Mouse (Mus musculus) adrenal gland, adult 8-10 months (tissue): ENCODE measurements at regions not wholly inside any gene's neighbourhood (a gene's known extent, or its start where the extent isn't known, plus 50 kb on each side); places are given as distances from the start of the nearest gene placed in this dataset.

Experiments used
- DNase-seq: peaks from one replicate; pipeline ENCODE4 v3.0.0; 2022

DNA sequence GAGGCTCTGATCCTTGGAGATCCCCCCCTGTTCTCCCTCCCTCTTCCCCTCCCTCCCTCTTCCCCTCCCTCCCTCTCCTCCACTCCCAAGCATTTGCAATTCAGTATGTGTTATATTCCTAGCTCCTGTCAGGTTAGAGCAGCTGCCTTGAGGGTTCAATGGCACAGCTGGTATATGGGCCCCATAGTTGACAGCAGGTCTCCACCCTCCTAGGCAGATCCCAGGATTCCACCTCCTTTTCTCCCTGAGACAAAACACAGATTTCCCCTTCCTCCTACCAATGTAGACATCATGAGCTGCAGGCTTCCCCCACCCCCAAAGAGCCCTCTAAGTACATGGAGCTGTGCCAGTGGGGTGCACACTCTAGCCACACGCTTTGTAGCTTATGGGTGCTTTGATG is 137.8 kb downstream of the Unc5cl start:
- no peak for DNase-seq

DNA sequence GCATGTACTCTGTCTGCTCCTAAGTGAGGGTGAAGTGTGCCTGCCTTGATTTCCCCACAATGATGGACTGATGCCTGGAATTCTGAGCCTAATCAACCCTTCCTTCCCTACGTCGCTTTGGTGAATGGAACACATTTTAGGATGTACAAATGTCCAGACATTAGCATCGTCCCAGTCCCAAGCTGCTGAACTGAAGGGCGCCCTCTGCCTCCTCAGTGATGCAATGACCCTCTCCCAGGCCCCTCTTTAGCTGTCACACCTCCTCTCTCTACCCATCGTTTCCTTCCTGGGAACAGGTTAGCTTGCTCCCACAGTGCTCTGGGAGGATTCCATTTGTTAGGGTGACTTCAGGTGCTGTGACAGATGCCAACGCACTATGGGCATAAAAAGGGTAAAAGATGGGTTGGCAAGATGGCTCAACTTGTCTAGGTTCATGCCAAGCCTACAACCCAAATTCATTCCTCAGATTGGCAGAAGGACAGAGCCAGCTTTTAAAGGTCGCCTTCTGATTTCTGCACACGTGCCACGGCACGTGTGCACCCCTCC is 140.8 kb downstream of the Unc5cl start:
- DNase-seq: no peak

DNA sequence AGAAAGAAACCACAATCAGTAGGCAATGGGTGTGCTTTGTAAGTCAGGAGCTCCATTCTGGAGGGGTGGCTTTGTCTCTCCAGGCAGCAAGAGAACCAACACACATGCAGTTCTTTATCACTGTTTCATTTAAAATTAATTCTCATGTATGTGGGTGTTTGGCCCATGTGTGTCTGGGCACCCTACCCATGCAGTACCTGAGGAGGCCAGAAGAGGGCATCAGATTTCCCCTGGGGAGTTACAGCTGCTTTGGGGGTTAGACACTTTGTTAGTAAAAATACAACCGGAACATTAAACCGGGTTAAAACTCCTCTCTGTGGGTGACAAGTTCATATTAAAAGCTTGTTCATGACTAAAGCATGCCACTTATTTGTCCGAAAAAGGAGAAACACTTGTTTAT is 141.7 kb downstream of the Unc5cl start:
- DNase-seq: no peak

DNA sequence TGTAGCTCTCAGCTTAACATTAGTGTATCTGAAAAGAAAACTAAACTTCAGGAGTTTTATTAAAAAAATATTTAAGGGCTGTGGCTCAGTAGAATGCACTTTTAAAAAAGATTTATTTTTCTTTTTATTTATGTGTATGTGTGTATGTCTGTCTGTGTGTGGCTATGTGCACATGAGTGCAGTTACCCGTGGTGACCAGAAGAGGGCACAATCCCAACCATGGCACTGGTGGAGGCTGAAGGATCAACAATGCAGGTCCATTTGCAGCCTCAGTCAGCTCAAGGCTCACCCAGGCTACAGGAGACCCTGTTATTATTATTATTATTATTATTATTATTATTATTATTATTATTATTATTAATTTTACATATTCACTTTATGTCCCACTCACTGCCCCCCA is 142.6 kb downstream of the Unc5cl start:
- DNase-seq: no peak

DNA sequence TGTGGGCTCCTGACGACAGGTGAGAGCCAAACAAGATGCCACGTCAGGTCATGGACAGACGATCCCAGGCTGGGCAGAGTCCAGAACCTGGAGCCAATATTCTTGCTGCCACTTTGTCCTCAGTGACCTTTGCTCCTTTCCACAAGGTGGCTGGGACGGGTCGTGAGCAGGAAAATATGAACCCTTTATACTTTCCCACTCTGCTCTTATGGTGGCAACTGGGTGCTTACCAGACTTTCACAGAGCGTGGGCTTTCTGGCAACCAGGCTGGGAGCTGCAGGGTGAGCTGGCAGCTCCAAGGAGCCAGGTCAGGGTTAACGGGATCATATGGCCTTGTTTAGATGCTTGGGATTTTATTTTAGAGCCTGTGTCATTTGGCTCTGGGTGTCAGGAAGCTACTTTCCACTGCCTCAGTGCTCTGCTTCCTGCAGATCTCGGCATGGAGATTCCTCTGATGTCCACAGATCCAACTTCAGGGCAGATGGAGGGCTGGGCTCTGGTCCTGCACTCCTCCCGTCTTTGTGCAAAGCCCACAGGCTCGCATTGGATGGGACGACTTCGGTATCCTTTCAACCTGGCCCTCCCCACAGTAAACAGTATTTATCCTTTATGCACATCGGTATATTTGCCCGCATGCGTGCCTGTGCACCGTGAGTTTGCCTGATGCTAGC is 143.9 kb downstream of the Unc5cl start:
- peak; percentile 4 for DNase-seq

DNA sequence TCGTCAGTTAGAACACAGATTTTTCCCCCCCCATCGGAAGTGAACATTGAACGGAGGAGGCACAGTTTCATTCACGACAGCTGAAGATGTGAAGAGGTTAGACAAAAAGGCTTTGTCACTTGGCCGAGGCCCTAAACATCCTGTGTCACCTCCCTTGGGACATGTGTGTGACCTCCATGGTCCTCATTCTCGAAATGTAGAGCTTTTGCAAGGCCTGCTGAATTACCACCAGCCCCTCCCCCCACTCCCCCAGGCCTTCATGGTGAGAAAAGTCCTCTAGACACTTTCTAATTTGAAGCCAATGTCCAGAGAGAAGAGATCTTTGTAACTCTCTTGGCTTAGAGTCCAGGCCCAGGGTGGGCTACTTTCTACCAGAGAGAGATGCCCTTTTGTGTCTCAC is 145.5 kb downstream of the Unc5cl start:
- no peak for DNase-seq

DNA sequence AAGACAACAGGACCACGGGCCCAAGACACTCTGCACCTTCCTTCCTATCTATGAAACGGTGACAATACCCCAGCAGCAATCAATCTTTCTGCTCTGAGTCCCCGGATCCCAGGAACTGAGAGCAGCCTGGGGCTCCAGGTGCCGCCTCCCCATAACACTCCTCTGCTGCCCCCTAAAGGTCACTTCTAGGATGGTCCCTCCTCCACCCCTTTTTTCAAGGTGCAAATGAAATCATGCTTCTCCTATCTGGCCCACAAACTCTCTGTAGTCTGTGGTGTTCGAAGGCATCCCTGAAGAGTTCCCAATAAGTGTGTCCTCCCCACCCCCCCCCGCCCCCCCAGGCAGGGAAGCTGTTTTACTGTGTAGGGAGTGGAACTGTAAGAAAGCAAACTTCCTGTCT is 147.9 kb downstream of the Unc5cl start:
- no peak for DNase-seq

DNA sequence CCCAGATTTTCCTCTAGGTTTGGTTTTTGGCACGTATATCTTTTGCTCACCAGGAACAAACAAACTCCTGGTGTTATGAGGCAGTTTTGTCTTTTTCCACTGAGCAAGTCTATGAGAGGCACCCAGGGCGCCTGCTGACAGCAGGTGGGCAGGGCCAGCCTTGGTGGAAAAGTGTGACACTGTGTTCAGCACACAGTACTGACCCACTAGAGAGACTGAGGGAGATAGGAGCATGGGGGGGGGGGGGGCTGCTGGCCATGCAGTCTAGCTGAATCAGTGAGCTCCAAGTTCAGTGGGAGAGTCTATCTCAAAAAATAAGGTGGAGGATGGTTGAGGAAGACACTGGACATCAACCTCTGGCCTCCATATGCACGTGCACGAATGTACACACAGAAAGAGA is 152.1 kb downstream of the Unc5cl start:
- DNase-seq: no peak

DNA sequence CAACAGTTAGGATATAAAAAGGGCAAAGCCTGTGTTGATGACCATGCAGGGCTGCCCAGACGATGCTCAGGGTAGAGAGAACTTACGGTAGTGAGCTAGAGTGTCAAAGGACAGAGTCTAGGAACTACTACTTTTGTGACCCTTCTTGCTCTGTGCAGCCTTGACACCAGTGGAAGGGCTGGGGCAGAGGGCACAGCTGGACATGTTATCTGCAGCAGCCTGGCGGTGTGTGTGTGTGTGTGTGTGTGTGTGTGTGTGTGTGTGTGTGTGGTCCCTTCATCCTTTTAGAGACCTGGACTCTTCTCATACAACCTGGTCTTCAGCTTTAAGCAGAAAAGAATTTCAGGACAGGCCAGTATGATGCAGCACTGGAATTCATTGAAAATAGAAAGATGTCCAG is 153.6 kb downstream of the Unc5cl start:
- no peak for DNase-seq

DNA sequence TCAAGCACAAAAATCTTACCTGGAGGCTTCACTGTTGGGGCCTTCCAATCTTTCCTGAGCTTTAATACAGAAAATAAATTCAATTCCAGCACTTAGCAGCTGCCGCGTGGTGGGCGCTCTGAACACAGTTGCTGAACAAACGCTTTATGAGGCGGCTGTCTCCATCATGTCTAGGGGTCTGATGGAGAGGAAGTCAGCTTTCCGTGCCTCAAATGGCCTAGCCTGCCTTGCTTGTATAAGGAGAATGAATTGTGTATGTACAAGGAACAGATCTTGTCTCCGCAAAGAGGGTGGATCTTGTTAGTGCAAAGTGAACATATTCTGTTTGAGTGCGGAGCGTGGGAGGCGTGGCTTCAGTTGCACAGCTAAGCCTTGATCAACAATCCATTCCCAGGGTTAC is 155.4 kb downstream of the Unc5cl start:
- no peak for DNase-seq

DNA sequence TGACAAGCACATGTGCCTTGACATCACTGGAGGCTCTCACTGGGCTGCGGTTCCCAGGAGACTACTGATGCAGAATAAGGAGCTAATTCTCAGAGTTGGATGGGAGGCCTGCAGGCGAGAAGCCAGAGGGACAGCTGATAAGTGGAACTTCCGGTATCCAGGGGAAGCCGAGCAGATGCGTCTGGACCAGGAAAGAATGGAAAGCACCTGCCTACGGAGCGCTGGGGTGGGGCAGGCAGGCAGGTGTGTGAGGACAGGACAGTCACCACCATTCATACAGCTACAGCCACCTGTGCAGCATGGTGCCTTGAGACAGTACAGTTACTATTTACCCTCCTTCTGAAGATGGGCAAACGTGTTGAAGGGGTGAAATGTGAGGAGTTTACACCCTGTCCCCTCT is 156.1 kb downstream of the Unc5cl start:
- DNase-seq: no peak

DNA sequence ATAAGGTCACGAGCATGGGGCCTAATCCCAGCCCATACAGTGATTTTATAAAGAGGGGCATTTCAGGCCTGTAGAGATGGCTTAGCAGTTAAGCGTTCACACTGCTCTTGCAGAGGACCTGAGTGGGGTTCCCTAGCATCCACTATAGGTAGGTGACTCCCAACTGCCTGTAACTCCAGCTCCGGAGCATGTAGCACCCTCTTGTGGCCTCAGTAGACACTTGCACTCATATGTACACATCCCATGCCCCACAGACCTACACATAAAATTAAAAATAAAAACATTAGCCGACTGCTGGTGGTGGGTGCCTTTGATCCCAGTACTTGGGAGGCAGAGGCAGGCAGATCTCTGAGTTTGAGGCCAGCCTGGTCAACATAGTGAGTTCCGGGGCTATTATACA is 158.8 kb downstream of the Unc5cl start:
- no peak for DNase-seq

DNA sequence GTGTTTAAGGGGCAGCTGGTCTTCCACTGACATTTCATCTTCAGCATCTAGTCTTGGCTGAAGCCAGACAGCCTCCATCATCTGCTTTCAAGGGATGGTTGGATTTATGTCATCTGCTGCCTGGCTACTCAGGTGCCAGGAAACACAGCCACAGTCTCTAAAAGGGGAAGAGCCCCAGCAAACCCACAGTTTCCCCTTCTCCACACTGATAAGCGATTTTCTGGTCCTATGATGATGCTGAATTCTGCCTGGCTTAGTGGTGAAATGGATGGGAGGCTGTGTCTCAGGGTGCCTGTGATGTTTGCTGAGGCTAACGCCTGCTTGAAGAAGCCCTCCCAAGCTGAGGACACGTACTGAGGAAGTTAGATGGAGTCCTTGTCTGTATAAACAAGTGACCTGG is 160.5 kb downstream of the Unc5cl start:
- no peak for DNase-seq

DNA sequence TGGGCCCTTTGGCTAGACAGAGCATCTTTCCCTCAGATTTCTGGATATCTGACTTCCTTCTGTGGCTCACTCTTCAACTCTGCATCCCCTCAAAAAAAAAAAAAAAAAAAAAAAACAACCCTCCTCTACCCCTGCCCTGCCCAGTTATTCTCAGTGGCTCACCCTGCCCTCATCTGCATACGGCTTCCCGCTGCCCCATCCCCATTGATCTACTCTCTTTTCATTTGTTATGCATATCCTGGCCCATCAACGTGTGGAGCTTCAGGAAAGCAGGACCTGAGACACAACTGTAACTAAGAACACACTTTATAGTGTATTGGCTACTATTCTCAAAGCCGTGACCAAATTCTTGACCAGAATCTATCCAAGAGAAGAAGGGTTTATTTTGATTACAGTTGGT is 161.5 kb downstream of the Unc5cl start:
- no peak for DNase-seq

DNA sequence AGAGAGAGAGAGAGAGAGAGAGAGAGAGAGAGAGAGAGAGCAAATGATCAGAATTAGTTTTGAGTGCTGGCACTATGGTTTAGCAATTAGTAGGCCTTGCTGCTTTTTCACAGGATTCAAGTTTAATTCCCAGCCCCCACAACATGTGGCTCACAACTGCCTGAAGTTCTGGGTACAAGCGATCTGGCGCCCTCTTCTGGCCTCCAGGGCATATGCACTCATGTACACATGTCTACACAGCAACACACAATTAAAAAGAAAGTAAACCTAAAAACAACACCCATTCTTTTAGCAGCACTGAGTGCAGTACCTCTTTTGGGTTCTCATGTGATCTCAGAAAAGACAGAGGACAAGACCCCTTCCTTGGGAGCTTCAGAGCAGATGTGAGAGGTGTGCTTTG is 166.2 kb downstream of the Unc5cl start:
- DNase-seq: no peak

DNA sequence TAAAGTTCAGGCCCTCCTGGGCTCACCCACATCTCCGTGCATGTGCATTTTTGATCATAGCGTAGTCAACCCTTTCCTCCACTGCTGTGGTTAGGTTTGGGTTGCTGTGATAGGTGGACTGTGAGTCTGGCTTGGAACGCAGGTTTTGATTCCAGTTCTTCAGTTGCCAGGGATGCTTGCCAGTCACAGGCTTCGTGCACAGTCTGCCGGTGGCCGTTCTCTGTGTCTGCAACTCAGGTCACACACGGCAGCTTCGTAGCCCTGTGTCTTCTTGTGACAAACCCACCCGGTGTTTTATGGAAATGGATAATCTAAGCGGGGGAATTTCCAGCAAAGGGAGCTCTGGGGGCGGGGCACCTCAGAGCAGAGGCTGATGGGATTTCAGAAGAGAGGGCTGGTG is 167.0 kb downstream of the Unc5cl start:
- DNase-seq: no peak

DNA sequence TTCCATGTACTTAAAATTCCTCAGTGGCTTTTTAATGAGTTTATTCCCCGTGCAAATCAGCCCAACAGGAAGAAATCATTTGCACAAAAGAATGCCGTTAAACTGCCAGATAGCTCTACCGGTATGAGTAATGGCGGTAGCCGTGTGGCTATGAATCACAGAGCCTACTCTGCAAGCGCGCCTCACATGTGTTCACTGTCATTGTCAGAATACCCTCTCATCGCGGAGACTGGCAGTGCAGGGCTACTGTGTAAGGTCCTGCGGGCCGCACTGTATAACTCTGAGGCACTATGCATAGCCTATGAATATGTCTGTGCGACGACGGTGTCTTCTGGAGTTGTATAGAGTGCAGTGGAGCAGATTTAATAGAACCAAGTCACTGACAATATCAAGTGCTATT is 170.2 kb downstream of the Unc5cl start:
- DNase-seq: no peak

DNA sequence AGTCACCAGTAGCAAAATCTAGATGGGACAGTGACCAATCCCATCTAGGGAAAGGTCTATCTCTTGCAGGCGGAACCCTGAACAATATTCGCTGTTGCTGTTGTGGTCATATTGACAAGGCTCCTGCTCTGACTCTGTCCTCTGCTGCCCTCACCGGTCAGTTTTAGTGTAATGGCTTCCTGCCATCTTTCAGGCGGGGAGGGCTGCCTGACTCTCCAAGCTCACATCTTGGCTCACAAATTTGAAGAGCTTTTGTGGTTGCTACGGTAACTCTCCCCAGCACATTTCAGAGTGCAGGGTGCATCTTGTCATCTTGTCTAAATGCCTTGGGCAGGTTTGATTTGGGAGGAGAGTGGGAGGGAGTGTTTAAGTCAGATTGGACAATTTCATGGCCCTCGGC is 171.3 kb downstream of the Unc5cl start:
- DNase-seq: no peak

DNA sequence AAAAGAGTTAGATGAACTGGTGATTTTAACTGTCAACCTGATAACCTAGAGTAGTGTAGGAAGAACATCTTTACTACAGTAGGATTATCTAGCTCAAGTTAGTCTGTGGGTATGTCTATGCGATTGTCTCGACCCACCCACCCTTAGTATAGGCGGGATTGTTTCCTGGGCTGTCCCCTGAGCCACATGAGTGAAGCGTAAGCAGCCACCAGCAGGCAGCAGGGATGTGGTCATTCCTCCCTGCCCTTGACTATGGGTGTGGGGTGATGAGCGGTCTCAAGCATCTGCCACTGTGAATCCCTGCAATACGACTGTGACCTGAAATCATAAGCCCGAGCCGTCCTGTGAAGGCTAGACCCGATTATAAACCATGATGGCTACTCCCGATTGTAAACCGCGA is 184.9 kb downstream of the Unc5cl start:
- DNase-seq: no peak

DNA sequence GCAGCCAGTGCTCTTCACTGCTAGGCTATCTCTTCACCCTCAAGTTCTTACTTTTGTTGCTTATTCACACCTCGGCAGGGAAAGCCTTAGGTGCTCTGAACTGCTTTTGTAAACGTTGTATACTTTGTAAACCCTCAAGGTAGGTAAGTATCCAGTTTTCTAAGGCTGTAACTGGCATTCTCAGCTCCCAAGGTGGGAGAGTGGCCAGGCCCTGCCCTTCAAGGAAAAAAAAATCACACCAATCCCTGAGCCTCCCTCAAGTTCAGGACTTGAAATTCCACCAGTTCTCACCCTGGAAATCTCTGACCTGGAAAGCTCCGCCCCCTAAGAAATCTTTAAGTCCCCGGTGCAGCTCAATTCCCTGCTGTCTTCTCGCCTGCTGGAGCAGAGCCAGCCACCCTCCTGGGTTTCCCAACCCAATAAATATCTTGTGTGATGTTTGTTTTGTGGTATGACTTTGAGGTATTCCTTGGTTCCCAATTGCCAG is 188.9 kb downstream of the Unc5cl start:
- DNase-seq: no peak

DNA sequence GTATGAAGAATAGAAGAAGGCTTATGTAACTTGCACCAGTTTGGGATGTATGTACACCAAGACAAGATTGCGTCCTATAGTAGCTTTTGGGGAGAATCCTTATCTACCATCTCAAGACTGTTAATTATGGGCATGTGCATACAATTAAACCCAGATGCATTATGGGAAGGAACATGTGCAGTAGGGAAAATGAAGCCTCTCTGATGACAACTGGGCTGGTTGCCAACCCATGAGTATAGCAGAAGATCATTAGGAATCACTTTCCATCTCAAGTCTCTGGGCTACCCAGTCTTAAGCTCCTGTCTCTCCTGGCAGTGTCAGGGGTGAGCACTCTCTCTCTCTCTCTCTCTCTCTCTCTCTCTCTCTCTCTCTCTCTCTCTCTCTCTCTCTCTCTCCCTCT is 190.4 kb downstream of the Unc5cl start:
- no peak for DNase-seq

DNA sequence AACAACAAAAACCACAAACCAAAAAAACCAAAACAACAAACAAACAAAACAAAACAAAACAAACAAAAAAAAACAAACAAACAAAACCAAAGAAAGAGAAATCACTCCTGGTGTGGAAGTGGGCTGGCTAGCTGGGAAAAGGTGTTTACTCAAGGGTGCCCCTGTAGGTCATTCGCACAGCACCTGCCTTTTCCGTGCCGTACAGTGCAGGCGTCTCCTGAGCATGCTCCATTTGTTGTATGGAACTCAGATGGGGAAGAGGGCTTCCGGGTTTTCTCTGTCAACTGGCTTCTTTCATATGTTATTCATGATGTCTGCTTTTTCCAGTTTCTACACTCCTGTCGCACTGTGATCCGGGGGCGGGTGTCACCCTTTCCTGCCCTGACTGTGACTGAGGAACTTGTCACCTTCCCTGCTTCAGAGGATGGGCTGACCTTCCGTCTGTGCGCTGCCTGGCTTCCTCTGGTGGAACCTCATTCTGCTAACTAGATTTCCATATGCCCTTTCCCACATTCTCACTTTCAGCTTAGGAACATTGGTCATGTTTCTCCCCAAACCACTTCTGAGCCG is 192.0 kb downstream of the Unc5cl start:
- DNase-seq: no peak

DNA sequence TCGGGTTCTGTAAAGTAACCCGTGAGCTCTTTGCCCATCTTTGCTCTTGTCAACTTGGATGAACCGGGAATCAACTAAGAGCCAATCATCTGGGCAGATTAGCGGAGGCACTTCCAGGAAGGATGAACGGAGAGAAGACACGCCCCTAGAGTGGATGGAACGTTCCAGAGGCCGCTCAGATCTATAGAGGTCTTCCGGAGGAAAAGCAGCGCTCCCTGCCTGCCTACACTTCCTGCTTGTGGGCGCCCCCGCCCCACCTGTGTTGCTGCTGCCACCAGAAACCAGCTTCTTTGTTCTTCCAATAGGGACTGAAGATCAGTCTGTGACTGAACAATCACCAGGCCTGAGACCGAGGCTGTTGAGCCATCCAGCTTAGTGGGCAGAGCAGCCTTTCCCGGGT is 192.7 kb downstream of the Unc5cl start:
- DNase-seq: no peak

DNA sequence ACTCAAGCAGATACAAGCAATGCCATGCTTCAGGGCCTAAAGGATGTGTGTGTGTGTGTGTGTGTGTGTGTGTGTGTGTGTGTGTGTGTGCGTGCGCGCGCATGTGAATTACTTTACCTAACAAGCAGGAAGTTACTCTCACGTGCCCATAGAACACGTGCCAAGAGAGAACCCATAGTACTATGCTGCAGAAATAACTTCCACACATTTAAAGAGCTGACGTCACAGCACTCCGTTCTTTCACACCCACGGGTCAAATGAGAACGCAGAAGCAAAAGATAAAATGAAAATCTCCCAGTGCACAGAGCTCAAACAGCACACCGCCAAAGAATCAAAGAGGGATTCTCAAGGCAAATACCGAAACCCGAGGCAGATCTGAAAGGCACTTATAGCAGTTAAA is 195.9 kb downstream of the Unc5cl start:
- DNase-seq: no peak

DNA sequence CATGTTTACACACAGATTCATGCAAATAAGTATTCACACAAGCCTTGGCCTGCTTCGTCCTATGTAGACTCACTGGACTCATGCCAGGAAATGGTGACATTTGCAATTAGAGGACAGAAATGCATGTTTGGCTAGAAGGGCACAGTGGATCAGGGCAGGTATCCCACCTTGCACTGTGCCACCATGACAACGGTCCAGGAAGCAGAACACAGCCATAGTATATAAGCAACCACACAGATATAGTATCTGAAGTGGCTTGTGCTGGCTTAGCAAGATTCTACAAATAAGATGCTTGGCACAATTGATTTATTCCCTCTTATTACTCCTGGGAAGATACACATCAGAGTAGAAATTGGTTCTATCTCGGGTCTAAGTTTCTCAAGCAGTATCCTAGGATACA is 218.0 kb downstream of the Unc5cl start:
- no peak for DNase-seq
